11 mouse cellular contexts compared by ENCODE assay signal in the genomic region with DNA sequence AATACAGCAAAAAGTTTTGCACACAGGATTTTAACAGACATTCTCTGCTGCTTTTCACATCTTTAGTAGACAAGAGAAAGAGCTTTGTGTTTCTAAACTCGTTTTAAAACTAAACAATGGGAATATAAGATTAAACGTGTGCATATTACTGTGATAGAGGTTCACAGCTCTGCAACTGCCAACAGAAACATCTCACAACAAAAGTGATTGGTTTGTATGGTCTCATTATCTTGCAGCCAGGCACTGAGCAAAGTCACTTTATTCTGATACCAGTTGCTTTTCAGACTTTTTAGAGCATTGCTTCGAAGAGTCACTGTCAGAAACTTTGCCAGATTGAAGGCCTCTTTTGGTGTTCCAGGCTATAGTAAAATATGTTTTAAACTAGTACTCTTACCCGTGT. TPM values are rescaled to one million over a fixed set of nuclear protein-coding genes. Genes with fewer than 3 reads are reported as not detected.
DNase-seq lines count a peak whose midpoint lies in the region; ATAC-seq and TF ChIP-seq lines count a peak whose summit lies in the region.
"Had no signal": no experiment of that assay in that cellular context is flagged by ENCODE, and none has a peak within 500 bp of the region (broad histone marks: within the 10 kb centered on the region; RNA-seq: fewer than 3 reads in every experiment).

No protein-coding gene starts in this region.

- H3K9ac ChIP-seq in forebrain, postnatal 0 days: no peak overlapping the region
- H3K9ac ChIP-seq in forebrain, embryonic 15.5 days (replicated peaks): no peak overlapping the region
- no peak overlapping the region; the same call in 1 of the 2 replicates for H3K9ac ChIP-seq in hindbrain, postnatal 0 days (replicated peaks; ENCODE audit: low read length)
- no peak overlapping the region for H3K9ac ChIP-seq in hindbrain, embryonic 11.5 days (ENCODE audit: low read depth, low read length)
- no peak overlapping the region for H3K9ac ChIP-seq in midbrain, postnatal 0 days (replicated peaks; ENCODE audit: low read length, poor library complexity, severe bottlenecking)
- H3K9ac ChIP-seq in midbrain, embryonic 14.5 days (replicated peaks; ENCODE audit: low read length): no peak overlapping the region
- no peak overlapping the region for H3K9ac ChIP-seq in limb, embryonic 12.5 days (replicated peaks)

- 71% methylated on average over 4 of the region's 4 CpGs for WGBS in forebrain, postnatal 0 days
- 74% methylated on average over 4 of the region's 4 CpGs for WGBS in forebrain, embryonic 15.5 days
- 78% methylated on average over 4 of the region's 4 CpGs for WGBS in hindbrain, postnatal 0 days
- WGBS in hindbrain, embryonic 11.5 days: 75% methylated on average over 4 of the region's 4 CpGs
- WGBS in midbrain, postnatal 0 days: 74% methylated on average over 4 of the region's 4 CpGs
- 77% methylated on average over 4 of the region's 4 CpGs for WGBS in midbrain, embryonic 14.5 days
- 77% methylated on average over 4 of the region's 4 CpGs for WGBS in limb, embryonic 12.5 days

- H3K4me2 ChIP-seq in forebrain, postnatal 0 days (ENCODE audit: low read depth): 0 out of 2 replicates have a peak overlapping the region, but pooled peaks have one; percentile 98
- H3K4me2 ChIP-seq in forebrain, embryonic 15.5 days (replicated peaks): no peak overlapping the region
- H3K4me2 ChIP-seq in hindbrain, postnatal 0 days (ENCODE audit: low read depth, low read length): peak overlapping the region; percentile 76; the same call in 1 of the 2 replicates
- H3K4me2 ChIP-seq in hindbrain, embryonic 11.5 days (replicated peaks; ENCODE audit: low read depth, low read length): no peak overlapping the region
- H3K4me2 ChIP-seq in midbrain, postnatal 0 days (ENCODE audit: low read depth, low read length, poor library complexity, severe bottlenecking): peak overlapping the region; percentile 93
- no peak overlapping the region; the same call in 1 of the 2 replicates for H3K4me2 ChIP-seq in midbrain, embryonic 14.5 days (ENCODE audit: low read length)
- peak overlapping the region; percentile 87 for H3K4me2 ChIP-seq in limb, embryonic 12.5 days

- ATAC-seq in forebrain, postnatal 0 days: no peak
- ATAC-seq in forebrain, embryonic 15.5 days (replicated peaks): no peak
- ATAC-seq in hindbrain, postnatal 0 days: no peak
- no peak for ATAC-seq in hindbrain, embryonic 11.5 days (ENCODE audit: low FRiP score)
- no peak for ATAC-seq in midbrain, postnatal 0 days (ENCODE audit: low FRiP score)
- no peak for ATAC-seq in midbrain, embryonic 14.5 days (ENCODE audit: low FRiP score, low TSS enrichment)
- ATAC-seq in limb, embryonic 12.5 days (ENCODE audit: insufficient number of reproducible peaks, insufficient read depth, low FRiP score, low TSS enrichment, low read depth): no peak
- ATAC-seq in erythroid progenitor cell, adult 5-6 weeks (replicated peaks; ENCODE audit: low FRiP score, poor library complexity, severe bottlenecking): no peak
- ATAC-seq: activated CD4-positive, CD25-positive, alpha-beta regulatory T cell, adult 4 months had no signal

- no peak for DNase-seq in forebrain, postnatal 0 days
- no peak for DNase-seq in hindbrain, postnatal 0 days (ENCODE audit: low spot score)
- DNase-seq in hindbrain, embryonic 11.5 days (ENCODE audit: low spot score): no peak
- DNase-seq in midbrain, postnatal 0 days (ENCODE audit: low spot score): no peak
- DNase-seq in midbrain, embryonic 14.5 days: no peak
- DNase-seq: thymus, adult 18-20 months had no signal

- no peaks in the 10 kb centered on the region for H3K9me3 ChIP-seq in forebrain, postnatal 0 days (ENCODE audit: low read length)
- H3K9me3 ChIP-seq in forebrain, embryonic 15.5 days: no peaks in the 10 kb centered on the region
- no peaks in the 10 kb centered on the region for H3K9me3 ChIP-seq in hindbrain, postnatal 0 days (ENCODE audit: low read length)
- H3K9me3 ChIP-seq in hindbrain, embryonic 11.5 days (ENCODE audit: control insufficient read depth, low read length): no peaks in the 10 kb centered on the region
- no peaks in the 10 kb centered on the region for H3K9me3 ChIP-seq in midbrain, postnatal 0 days (ENCODE audit: low read length)
- H3K9me3 ChIP-seq in midbrain, embryonic 14.5 days (ENCODE audit: control insufficient read depth, low read length): no peaks in the 10 kb centered on the region
- no peaks in the 10 kb centered on the region for H3K9me3 ChIP-seq in limb, embryonic 12.5 days

- no peak overlapping the region for H3K4me3 ChIP-seq in forebrain, postnatal 0 days (ENCODE audit: low read depth, low read length)
- no peak overlapping the region for H3K4me3 ChIP-seq in forebrain, embryonic 15.5 days
- H3K4me3 ChIP-seq in hindbrain, postnatal 0 days (ENCODE audit: low read length): no peak overlapping the region
- no peak overlapping the region for H3K4me3 ChIP-seq in hindbrain, embryonic 11.5 days (ENCODE audit: low read depth, low read length)
- no peak overlapping the region; the same call in 1 of the 2 replicates for H3K4me3 ChIP-seq in midbrain, postnatal 0 days (ENCODE audit: low read depth, low read length)
- H3K4me3 ChIP-seq in midbrain, embryonic 14.5 days (replicated peaks; ENCODE audit: low read depth, low read length): no peak overlapping the region; the same call in 1 of the 2 replicates
- H3K4me3 ChIP-seq in limb, embryonic 12.5 days (replicated peaks): no peak overlapping the region
- H3K4me3 ChIP-seq: myocyte had no signal

- H3K27ac ChIP-seq in forebrain, postnatal 0 days (ENCODE audit: low read depth, low read length): no peak overlapping the region
- no peak overlapping the region for H3K27ac ChIP-seq in forebrain, embryonic 15.5 days (replicated peaks)
- no peak overlapping the region for H3K27ac ChIP-seq in hindbrain, postnatal 0 days
- no peak overlapping the region for H3K27ac ChIP-seq in hindbrain, embryonic 11.5 days (ENCODE audit: low read depth, low read length)
- H3K27ac ChIP-seq in midbrain, postnatal 0 days (ENCODE audit: low read depth, low read length): peak overlapping the region; percentile 88; the same call in 1 of the 2 replicates
- H3K27ac ChIP-seq in midbrain, embryonic 14.5 days (replicated peaks; ENCODE audit: low read depth, low read length): no peak overlapping the region
- H3K27ac ChIP-seq in limb, embryonic 12.5 days: no peak overlapping the region

- no peaks in the 10 kb centered on the region for H3K27me3 ChIP-seq in forebrain, postnatal 0 days (ENCODE audit: insufficient read depth, low read length)
- no peaks in the 10 kb centered on the region for H3K27me3 ChIP-seq in forebrain, embryonic 15.5 days
- H3K27me3 ChIP-seq in hindbrain, postnatal 0 days (ENCODE audit: insufficient read depth, low read length): no peaks in the 10 kb centered on the region
- no peaks in the 10 kb centered on the region for H3K27me3 ChIP-seq in hindbrain, embryonic 11.5 days (ENCODE audit: control insufficient read depth, insufficient read depth, low read length)
- H3K27me3 ChIP-seq in midbrain, postnatal 0 days (ENCODE audit: insufficient read depth, low read length): no peaks in the 10 kb centered on the region
- H3K27me3 ChIP-seq in midbrain, embryonic 14.5 days (ENCODE audit: control insufficient read depth, insufficient read depth, low read length): no peaks in the 10 kb centered on the region
- H3K27me3 ChIP-seq in limb, embryonic 12.5 days: peaks cover 4% of the 10 kb centered on the region

- H3K36me3 ChIP-seq in forebrain, postnatal 0 days (ENCODE audit: insufficient read depth): no peaks in the 10 kb centered on the region
- H3K36me3 ChIP-seq in forebrain, embryonic 15.5 days: no peaks in the 10 kb centered on the region
- H3K36me3 ChIP-seq in hindbrain, postnatal 0 days (ENCODE audit: insufficient read depth, low read length): no peaks in the 10 kb centered on the region
- no peaks in the 10 kb centered on the region for H3K36me3 ChIP-seq in hindbrain, embryonic 11.5 days (ENCODE audit: control insufficient read depth, insufficient read depth, low read length)
- no peaks in the 10 kb centered on the region for H3K36me3 ChIP-seq in midbrain, postnatal 0 days (ENCODE audit: insufficient read depth, low read length)
- H3K36me3 ChIP-seq in midbrain, embryonic 14.5 days (ENCODE audit: control insufficient read depth, insufficient read depth, low read length): no peaks in the 10 kb centered on the region
- 0 out of 2 replicates have a peak, but pooled peaks cover 4% of the 10 kb centered on the region for H3K36me3 ChIP-seq in limb, embryonic 12.5 days

- no peaks in the 10 kb centered on the region for H3K4me1 ChIP-seq in forebrain, postnatal 0 days (ENCODE audit: insufficient read depth)
- H3K4me1 ChIP-seq in forebrain, embryonic 15.5 days: peaks cover 23% of the 10 kb centered on the region
- no peaks in the 10 kb centered on the region; the same call in 1 of the 2 replicates for H3K4me1 ChIP-seq in hindbrain, postnatal 0 days (ENCODE audit: insufficient read depth, low read length)
- no peaks in the 10 kb centered on the region for H3K4me1 ChIP-seq in hindbrain, embryonic 11.5 days (replicated peaks; ENCODE audit: control insufficient read depth, insufficient read depth, low read length)
- H3K4me1 ChIP-seq in midbrain, postnatal 0 days (ENCODE audit: insufficient read depth, low read length): no peaks in the 10 kb centered on the region; the same call in 1 of the 2 replicates
- peaks cover 18% of the 10 kb centered on the region for H3K4me1 ChIP-seq in midbrain, embryonic 14.5 days (ENCODE audit: control insufficient read depth, insufficient read depth, low read length)
- H3K4me1 ChIP-seq in limb, embryonic 12.5 days (replicated peaks): peaks cover 15% of the 10 kb centered on the region

- TF ChIP-seq CTCF in forebrain, postnatal 0 days (IDR thresholded peaks at IDR 0.05; ENCODE audit: low read depth): no peak
- no peak for TF ChIP-seq CTCF in hindbrain, postnatal 0 days (IDR thresholded peaks at IDR 0.05; ENCODE audit: low read depth)
- TF ChIP-seq CTCF in midbrain, postnatal 0 days (IDR thresholded peaks at IDR 0.05): no peak

RNA-seq across cellular contexts. Expression of a gene that starts 0.9 kb away (rescaled TPM):
- total RNA-seq in forebrain, postnatal 0 days (2014; rRNA removed): 55.0 and 71.7 TPM in 2 replicates
- 13.1 and 19.5 TPM in 2 replicates for polyA plus RNA-seq in forebrain, postnatal 0 days (2015; fragmentation: Nextera tagmentation; extraction: Ambion mirVana)
- polyA plus RNA-seq in forebrain, embryonic 15.5 days (2015; fragmentation: Nextera tagmentation; extraction: Ambion mirVana): 40.3 and 43.3 TPM in 2 replicates
- total RNA-seq in hindbrain, postnatal 0 days (2014; rRNA removed): 67.5 and 73.7 TPM in 2 replicates
- polyA plus RNA-seq in hindbrain, postnatal 0 days (2015; fragmentation: Nextera tagmentation; extraction: Ambion mirVana): 18.0 and 19.8 TPM in 2 replicates
- polyA plus RNA-seq in hindbrain, embryonic 11.5 days (2014; fragmentation: Nextera tagmentation; extraction: Ambion mirVana): 42.1 and 44.0 TPM in 2 replicates
- total RNA-seq in midbrain, postnatal 0 days (2014; rRNA removed): 64.9 and 103 TPM in 2 replicates
- polyA plus RNA-seq in midbrain, postnatal 0 days (2015; fragmentation: Nextera tagmentation; extraction: Ambion mirVana): 17.8 and 18.4 TPM in 2 replicates
- 29.2 and 43.9 TPM in 2 replicates for polyA plus RNA-seq in midbrain, embryonic 14.5 days (2014; fragmentation: Nextera tagmentation; extraction: Ambion mirVana)
- 56.3 and 63.9 TPM in 2 replicates for polyA plus RNA-seq in limb, embryonic 12.5 days (2016; fragmentation: Nextera tagmentation; extraction: Ambion mirVana)
- total RNA-seq in erythroid progenitor cell, adult 5-6 weeks (2015; ENCODE audit: low replicate concordance): 40.7 and 74.2 TPM in 2 replicates
- 79.4 and 114 TPM in 2 replicates for total RNA-seq in erythroid progenitor cell, adult 5-6 weeks (2017; ENCODE audit: low replicate concordance)

RNA-seq across cellular contexts. Expression of a gene that starts 40.3 kb away (rescaled TPM):
- 3.6 and 5.2 TPM in 2 replicates for total RNA-seq in forebrain, postnatal 0 days (2014; rRNA removed)
- polyA plus RNA-seq in forebrain, postnatal 0 days (2015; fragmentation: Nextera tagmentation; extraction: Ambion mirVana): 4.3 and 4.7 TPM in 2 replicates
- polyA plus RNA-seq in forebrain, embryonic 15.5 days (2015; fragmentation: Nextera tagmentation; extraction: Ambion mirVana): 5.1 and 5.6 TPM in 2 replicates
- total RNA-seq in hindbrain, postnatal 0 days (2014; rRNA removed): 3.5 and 7.2 TPM in 2 replicates
- polyA plus RNA-seq in hindbrain, postnatal 0 days (2015; fragmentation: Nextera tagmentation; extraction: Ambion mirVana): 5.2 and 5.7 TPM in 2 replicates
- polyA plus RNA-seq in hindbrain, embryonic 11.5 days (2014; fragmentation: Nextera tagmentation; extraction: Ambion mirVana): 14.0 and 15.2 TPM in 2 replicates
- total RNA-seq in midbrain, postnatal 0 days (2014; rRNA removed): 4.3 and 6.2 TPM in 2 replicates
- 2.7 and 4.5 TPM in 2 replicates for polyA plus RNA-seq in midbrain, postnatal 0 days (2015; fragmentation: Nextera tagmentation; extraction: Ambion mirVana)
- 2.6 and 4.8 TPM in 2 replicates for polyA plus RNA-seq in midbrain, embryonic 14.5 days (2014; fragmentation: Nextera tagmentation; extraction: Ambion mirVana)
- 39.2 and 55.1 TPM in 2 replicates for polyA plus RNA-seq in limb, embryonic 12.5 days (2016; fragmentation: Nextera tagmentation; extraction: Ambion mirVana)
- total RNA-seq in erythroid progenitor cell, adult 5-6 weeks (2015; ENCODE audit: low replicate concordance): not detected in 2 replicates
- total RNA-seq in erythroid progenitor cell, adult 5-6 weeks (2017; ENCODE audit: low replicate concordance): not detected in 2 replicates

Comparison
In these comparisons a context has a peak if more than half of its experiments do, and no peak if none do; other contexts are left out.
1. H3K4me2 ChIP-seq: peak in forebrain, postnatal 0 days (single experiment), hindbrain, postnatal 0 days (single experiment), midbrain, postnatal 0 days (single experiment) and limb, embryonic 12.5 days (single experiment); none in forebrain, embryonic 15.5 days (single experiment), hindbrain, embryonic 11.5 days (single experiment) and midbrain, embryonic 14.5 days (single experiment).